In genomic region chr1:133204341-133204849, GRCm38 (mm10) we compare ENCODE assay signal across 11 mouse cellular contexts. TPM values are rescaled to one million over a fixed set of nuclear protein-coding genes. Genes with fewer than 3 reads are reported as not detected.
DNase-seq lines count a peak whose midpoint lies in the region; ATAC-seq and TF ChIP-seq lines count a peak whose summit lies in the region.
"Had no signal": no experiment of that assay in that cellular context is flagged by ENCODE, and none has a peak within 500 bp of the region (broad histone marks: within the 10 kb centered on the region; RNA-seq: fewer than 3 reads in every experiment).

No protein-coding gene starts in this region.

- 0 out of 2 replicates have a peak overlapping the region, but pooled peaks have one; percentile 8 for H3K9ac ChIP-seq in hindbrain, embryonic 13.5 days
- H3K9ac ChIP-seq in hindbrain, embryonic 12.5 days: no peak overlapping the region
- H3K9ac ChIP-seq in neural tube, embryonic 15.5 days (replicated peaks): no peak overlapping the region
- H3K9ac ChIP-seq: forebrain, embryonic 13.5 days had no signal

- peaks cover 59% of the 10 kb centered on the region for H3K4me1 ChIP-seq in hindbrain, embryonic 13.5 days (replicated peaks)
- peaks cover 45% of the 10 kb centered on the region for H3K4me1 ChIP-seq in hindbrain, embryonic 12.5 days
- H3K4me1 ChIP-seq in small intestine, adult 2 months (ENCODE audit: control insufficient read depth, insufficient read depth, insufficient read length, low read length): peaks cover 40% of the 10 kb centered on the region
- H3K4me1 ChIP-seq in neural tube, embryonic 15.5 days: peaks cover 50% of the 10 kb centered on the region
- peaks cover 9% of the 10 kb centered on the region for H3K4me1 ChIP-seq in cerebellum, adult 2 months (ENCODE audit: control insufficient read depth, insufficient read depth, low read length)

- no peak for ATAC-seq in hindbrain, embryonic 13.5 days (ENCODE audit: low FRiP score)
- no peak for ATAC-seq in hindbrain, embryonic 12.5 days (ENCODE audit: low FRiP score)
- no peak for ATAC-seq in neural tube, embryonic 15.5 days (ENCODE audit: low FRiP score)
- ATAC-seq: forebrain, embryonic 13.5 days had no signal

- no peak overlapping the region for H3K4me3 ChIP-seq in hindbrain, embryonic 13.5 days
- no peak overlapping the region for H3K4me3 ChIP-seq in hindbrain, embryonic 12.5 days
- H3K4me3 ChIP-seq in small intestine, adult 2 months (ENCODE audit: low read depth, low read length): peak overlapping the region; percentile 48
- no peak overlapping the region for H3K4me3 ChIP-seq in neural tube, embryonic 15.5 days (replicated peaks)
- H3K4me3 ChIP-seq in cerebellum, adult 2 months (replicated peaks; ENCODE audit: insufficient read depth, low read depth, low read length): no peak overlapping the region
- H3K4me3 ChIP-seq: forebrain, embryonic 13.5 days had no signal

- H3K36me3 ChIP-seq in hindbrain, embryonic 13.5 days: no peaks in the 10 kb centered on the region
- H3K36me3 ChIP-seq in hindbrain, embryonic 12.5 days: no peaks in the 10 kb centered on the region
- H3K36me3 ChIP-seq in small intestine, adult 2 months (ENCODE audit: control insufficient read depth, insufficient read depth, low read length): peaks cover 1% of the 10 kb centered on the region; the same call in 1 of the 2 replicates
- no peaks in the 10 kb centered on the region for H3K36me3 ChIP-seq in neural tube, embryonic 15.5 days

- H3K27ac ChIP-seq in hindbrain, embryonic 13.5 days: no peak overlapping the region
- no peak overlapping the region for H3K27ac ChIP-seq in hindbrain, embryonic 12.5 days
- H3K27ac ChIP-seq in small intestine, adult 2 months (ENCODE audit: insufficient read depth, low read depth, low read length): peak overlapping the region; percentile 88
- no peak overlapping the region for H3K27ac ChIP-seq in neural tube, embryonic 15.5 days (replicated peaks)
- H3K27ac ChIP-seq in cerebellum, adult 2 months (ENCODE audit: insufficient read depth, low read length): no peak overlapping the region
- H3K27ac ChIP-seq: forebrain, embryonic 13.5 days had no signal

- H3K27me3 ChIP-seq in hindbrain, embryonic 13.5 days: no peaks in the 10 kb centered on the region
- no peaks in the 10 kb centered on the region for H3K27me3 ChIP-seq in hindbrain, embryonic 12.5 days
- H3K27me3 ChIP-seq in small intestine, adult 2 months (ENCODE audit: control insufficient read depth, insufficient read depth, low read length): no peaks in the 10 kb centered on the region
- no peaks in the 10 kb centered on the region for H3K27me3 ChIP-seq in neural tube, embryonic 15.5 days (replicated peaks)
- H3K27me3 ChIP-seq in cerebellum, adult 2 months (ENCODE audit: control insufficient read depth, insufficient read depth, low read length): no peaks in the 10 kb centered on the region

- H3K9me3 ChIP-seq in hindbrain, embryonic 13.5 days: no peaks in the 10 kb centered on the region
- H3K9me3 ChIP-seq in hindbrain, embryonic 12.5 days (replicated peaks): no peaks in the 10 kb centered on the region
- H3K9me3 ChIP-seq in neural tube, embryonic 15.5 days (replicated peaks): no peaks in the 10 kb centered on the region
- H3K9me3 ChIP-seq: forebrain, embryonic 13.5 days had no signal

- no peak overlapping the region for H3K4me2 ChIP-seq in hindbrain, embryonic 13.5 days
- H3K4me2 ChIP-seq in hindbrain, embryonic 12.5 days (replicated peaks): no peak overlapping the region
- no peak overlapping the region for H3K4me2 ChIP-seq in neural tube, embryonic 15.5 days
- H3K4me2 ChIP-seq: forebrain, embryonic 13.5 days had no signal

- peak; percentile 83 for DNase-seq in adrenal gland, postnatal 14 days
- peak; percentile 84 for DNase-seq in kidney, postnatal 14 days
- no peak for DNase-seq in cerebellum, adult 18-20 months
- DNase-seq in cerebellum, adult 2 months: no peak
- DNase-seq: retina, postnatal 1 day; thymus, postnatal 25 days had no signal

- WGBS in hindbrain, embryonic 13.5 days: 61% methylated on average over 11 of the region's 11 CpGs
- 62% methylated on average over 11 of the region's 11 CpGs for WGBS in hindbrain, embryonic 12.5 days
- 26% methylated on average over 11 of the region's 11 CpGs for WGBS in small intestine, adult 2 months
- 57% methylated on average over 11 of the region's 11 CpGs for WGBS in neural tube, embryonic 15.5 days
- 63% methylated on average over 11 of the region's 11 CpGs for WGBS in cerebellum, adult 2 months

- no peak for TF ChIP-seq CTCF in small intestine, adult 2 months (IDR thresholded peaks at IDR 0.05; ENCODE audit: extremely low read depth, insufficient read length, insufficient replicate concordance, low read depth, low read length)
- TF ChIP-seq CTCF in cerebellum, adult 2 months (IDR thresholded peaks at IDR 0.05; ENCODE audit: borderline replicate concordance, insufficient read depth, low read depth, low read length): no peak

- TF ChIP-seq POLR2A in small intestine, adult 2 months (IDR thresholded peaks at IDR 0.05; ENCODE audit: low read depth, low read length): no peak
- no peak for TF ChIP-seq POLR2A in cerebellum, adult 2 months (IDR thresholded peaks at IDR 0.05; ENCODE audit: borderline replicate concordance, insufficient read depth, low read length)

RNA-seq across cellular contexts. Expression of gene Plekha6, which starts 40.4 kb away (rescaled TPM):
- 20.4 and 20.7 TPM in 2 replicates for polyA plus RNA-seq in hindbrain, embryonic 13.5 days (2015; fragmentation: Nextera tagmentation; extraction: Ambion mirVana)
- polyA plus RNA-seq in hindbrain, embryonic 12.5 days (2016; fragmentation: Nextera tagmentation; extraction: Ambion mirVana): 25.8 and 29.1 TPM in 2 replicates
- 15.4 and 21.6 TPM in 2 replicates for total RNA-seq in adrenal gland, postnatal 14 days (2021)
- 37.1 and 104 TPM in 2 replicates for polyA plus RNA-seq in small intestine, adult 2 months (2012; rRNA removed)
- polyA plus RNA-seq in neural tube, embryonic 15.5 days (2015; fragmentation: Nextera tagmentation; extraction: Ambion mirVana): 17.1 and 20.5 TPM in 2 replicates
- 73.7 and 77.2 TPM in 2 replicates for polyA plus RNA-seq in cerebellum, adult 2 months (2012; rRNA removed)

Comparison
In these comparisons a context has a peak if more than half of its experiments do, and no peak if none do; other contexts are left out.
1. DNase-seq: peak in adrenal gland, postnatal 14 days (single experiment) and kidney, postnatal 14 days (single experiment); none in cerebellum, adult 18-20 months (0 of 2) and cerebellum, adult 2 months (0 of 2).